Mouse (Mus musculus) stomach, postnatal 0 days (tissue): ENCODE measurements around the gene Fhit. TPM values are rescaled to one million over a fixed set of nuclear protein-coding genes. Genes with fewer than 3 reads are reported as not detected.

Experiments
- ATAC-seq: fragments of 200-750 bp; cut with Nextera tagmentation; 2 replicates; pipeline ENCODE4 v1.8.0; 2017; ENCODE audit not compliant: low FRiP score, low TSS enrichment
- DNase-seq: peaks from one replicate; pipeline ENCODE4 v3.0.0-alpha.2; 2016; ENCODE audit warnings: low spot score
- H3K27ac ChIP-seq: fragments of 300-500 bp; sonication (generic); replicated peaks from 2 replicates; pipeline ENCODE4 v1.5.1; 2014; ENCODE audit warnings: mild to moderate bottlenecking, control low read depth
- H3K27me3 ChIP-seq: fragments of 300-500 bp; sonication (generic); 2 replicates; pipeline ENCODE4 v1.6.1; 2014; ENCODE audit warnings: low read length; ENCODE audit not compliant: control insufficient read depth, insufficient read depth
- H3K36me3 ChIP-seq: fragments of 300-500 bp; sonication (generic); 2 replicates; pipeline ENCODE4 v1.6.1; 2014; ENCODE audit warnings: low read length, mixed read lengths; ENCODE audit not compliant: control insufficient read depth, insufficient read depth
- H3K4me1 ChIP-seq: fragments of 300-500 bp; sonication (generic); replicated peaks from 2 replicates; pipeline ENCODE4 v1.6.1; 2014; ENCODE audit warnings: antibody characterized with exemption; ENCODE audit not compliant: control insufficient read depth, insufficient read depth
- H3K4me2 ChIP-seq: fragments of 300-500 bp; sonication (generic); replicated peaks from 2 replicates; pipeline ENCODE4 v1.6.1; 2014; ENCODE audit warnings: low read depth, mild to moderate bottlenecking, control low read depth, moderate library complexity
- H3K4me3 ChIP-seq: fragments of 300-500 bp; sonication (generic); 2 replicates; pipeline ENCODE4 v1.5.1; 2014; ENCODE audit warnings: low read depth, low read length, control low read depth
- H3K9ac ChIP-seq: fragments of 300-500 bp; sonication (generic); 2 replicates; pipeline ENCODE4 v1.6.1; 2014; ENCODE audit warnings: mild to moderate bottlenecking, low read length, control low read depth, mixed read lengths
- H3K9me3 ChIP-seq: fragments of 300-500 bp; sonication (generic); 2 replicates; pipeline ENCODE4 v1.6.1; 2016; ENCODE audit warnings: low read length; ENCODE audit not compliant: control insufficient read depth
- CTCF ChIP-seq: IDR thresholded peaks from 2 replicates; pipeline ENCODE4 v1.5.1; 2016; ENCODE audit warnings: antibody characterized with exemption, low read depth, mild to moderate bottlenecking, moderate library complexity
- EP300 ChIP-seq: optimal IDR thresholded peaks from 2 replicates; pipeline ENCODE3; 2016; ENCODE audit warnings: antibody characterized with exemption
- WGBS: fragments of 180-500 bp; shearing (Covaris S2); extraction: QIAGEN DNeasy Blood & Tissue Kit; methylation state at CpG from one replicate; pipeline ENCODE4 v1.1.7; 2014; 5-methylcytosine and 5-hydroxymethylcytosine counted together
- polyA plus RNA-seq: library from polyadenylated mRNA; unstranded; fragments of >200 nt; fragmentation: Nextera tagmentation; extraction: Ambion mirVana; gene quantifications from 2 replicates; pipeline ENCODE4 v1.2.1, GENCODE M21; 2015

The Fhit gene
- polyA plus RNA-seq, 1 experiment from 2014 or later, result 12.2 TPM

GRCm38 (mm10) chr14:10405346-10405745, 756.5 kb downstream of the Fhit start:
- Histone ChIP-seq H3K4me3 (no peak overlapping the region), H3K9me3 (no peaks in the 10 kb centered on the region), H3K4me2 (no peak overlapping the region), H3K27me3 (no peaks in the 10 kb centered on the region), H3K4me1 (no peaks in the 10 kb centered on the region), H3K36me3 (no peaks in the 10 kb centered on the region), H3K9ac (no peak overlapping the region), H3K27ac (no peak overlapping the region)
- ATAC-seq (no peak), DNase-seq (no peak)
- no peak for TF ChIP-seq EP300
- TF ChIP-seq CTCF, result no peak
- WGBS, result 79% methylated on average over 1 of the region's 1 CpGs

GRCm38 (mm10) chr14:10367783-10368680, 793.8 kb downstream of the Fhit start:
- DNase-seq (no peak), ATAC-seq (no peak)
- Histone ChIP-seq H3K4me3 (no peak overlapping the region), H3K4me2 (no peak overlapping the region), H3K9me3 (no peaks in the 10 kb centered on the region), H3K9ac (no peak overlapping the region), H3K27ac (no peak overlapping the region), H3K27me3 (no peaks in the 10 kb centered on the region), H3K36me3 (no peaks in the 10 kb centered on the region), H3K4me1 (no peaks in the 10 kb centered on the region)
- TF ChIP-seq EP300 (no peak), CTCF (no peak)
- 61% methylated on average over 5 of the region's 5 CpGs for whole genome bisulfite sequencing

GRCm38 (mm10) chr14:10366808-10367207, 795.0 kb downstream of the Fhit start:
- TF ChIP-seq CTCF, result no peak
- no peak for TF ChIP-seq EP300
- 72% methylated on average over 4 of the region's 4 CpGs for WGBS
- H3K9ac ChIP-seq, result no peak overlapping the region
- H3K4me2 ChIP-seq, result no peak overlapping the region
- no peaks in the 10 kb centered on the region for H3K4me1 ChIP-seq
- no peaks in the 10 kb centered on the region for H3K27me3 ChIP-seq
- no peaks in the 10 kb centered on the region for H3K9me3 ChIP-seq
- no peak overlapping the region for H3K4me3 ChIP-seq
- no peak for ATAC-seq
- H3K27ac ChIP-seq, result no peak overlapping the region
- no peak for DNase-seq
- no peaks in the 10 kb centered on the region for H3K36me3 ChIP-seq

GRCm38 (mm10) chr14:10364281-10364680, 797.6 kb downstream of the Fhit start:
- no peak overlapping the region for H3K4me3 ChIP-seq
- H3K9ac ChIP-seq, result no peak overlapping the region
- ATAC-seq (no peak), DNase-seq (no peak)
- H3K36me3 ChIP-seq, result no peaks in the 10 kb centered on the region
- 79% methylated on average over 6 of the region's 6 CpGs for WGBS
- H3K9me3 ChIP-seq, result no peaks in the 10 kb centered on the region
- H3K4me1 ChIP-seq, result no peaks in the 10 kb centered on the region
- no peak overlapping the region for H3K27ac ChIP-seq
- no peaks in the 10 kb centered on the region for H3K27me3 ChIP-seq
- TF ChIP-seq CTCF, result no peak
- TF ChIP-seq EP300, result no peak
- H3K4me2 ChIP-seq, result no peak overlapping the region

- ATAC-seq (no peak), DNase-seq (no peak)
- Histone ChIP-seq H3K27me3 (no peaks in the 10 kb centered on the region), H3K9me3 (no peaks in the 10 kb centered on the region), H3K4me1 (no peaks in the 10 kb centered on the region), H3K4me3 (no peak overlapping the region), H3K4me2 (no peak overlapping the region), H3K36me3 (no peaks in the 10 kb centered on the region), H3K27ac (no peak overlapping the region), H3K9ac (no peak overlapping the region)
- WGBS, result 81% methylated on average over 1 of the region's 1 CpGs
- TF ChIP-seq CTCF, result no peak
- TF ChIP-seq EP300, result no peak
These were observed 798.5 kb downstream of the Fhit start for GRCm38 (mm10) chr14:10363306-10363705.

GRCm38 (mm10) chr14:10345905-10346304, 815.9 kb downstream of the Fhit start:
- H3K27ac ChIP-seq, result no peak overlapping the region
- no peaks in the 10 kb centered on the region for H3K27me3 ChIP-seq
- no peaks in the 10 kb centered on the region for H3K36me3 ChIP-seq
- DNase-seq (no peak), ATAC-seq (no peak)
- H3K4me2 ChIP-seq, result no peak overlapping the region
- TF ChIP-seq EP300 (no peak), CTCF (no peak)
- H3K4me3 ChIP-seq, result no peak overlapping the region
- no peaks in the 10 kb centered on the region for H3K9me3 ChIP-seq
- H3K4me1 ChIP-seq, result no peaks in the 10 kb centered on the region
- no peak overlapping the region for H3K9ac ChIP-seq
